Mouse (Mus musculus): ENCODE measurements at regions not wholly inside any gene's neighbourhood (a gene's known extent, or its start where the extent isn't known, plus 50 kb on each side); places are given as distances from the start of the nearest gene placed in this dataset.

GRCm38 (mm10) chr19:33062165-33063058, 305.1 kb downstream of the Pten start:
- TF ChIP-seq CTCF (conservative IDR thresholded peaks at IDR 0.05; ENCODE audit: low read length) (no peak), POU5F1 (IDR thresholded peaks at IDR 0.05; ENCODE audit: borderline replicate concordance, low read length) (no peak), NANOG (IDR thresholded peaks at IDR 0.05; ENCODE audit: borderline replicate concordance, low read length) (no peak)

All from E14TG2a.4 (cell line).